Mouse (Mus musculus) hindbrain, postnatal 0 days (tissue): Measurements from ENCODE around the gene Fra10ac1. TPM values are rescaled to one million over a fixed set of nuclear protein-coding genes. Genes with fewer than 3 reads are reported as not detected.

Experiments used
- ATAC-seq: fragments of 200-750 bp; cut with Nextera tagmentation; 2 replicates; pipeline ENCODE4 v1.8.0; 2017; ENCODE audit warnings: mild to moderate bottlenecking, moderate TSS enrichment, moderate library complexity
- DNase-seq: peaks from one replicate; pipeline ENCODE4 v3.0.0-alpha.2; 2015; ENCODE audit warnings: low spot score
- H3K27ac ChIP-seq: fragments of 300-500 bp; sonication (generic); 2 replicates; pipeline ENCODE4 v1.5.1; 2014; ENCODE audit warnings: mild to moderate bottlenecking
- H3K27me3 ChIP-seq: fragments of 300-500 bp; sonication (generic); 2 replicates; pipeline ENCODE4 v1.6.1; 2014; ENCODE audit warnings: low read length, mixed read lengths; ENCODE audit not compliant: insufficient read depth
- H3K36me3 ChIP-seq: fragments of 300-500 bp; sonication (generic); 2 replicates; pipeline ENCODE4 v1.6.1; 2014; ENCODE audit warnings: low read length, mixed read lengths; ENCODE audit not compliant: insufficient read depth
- H3K4me1 ChIP-seq: fragments of 300-500 bp; sonication (generic); 2 replicates; pipeline ENCODE4 v1.6.1; 2014; ENCODE audit warnings: antibody characterized with exemption, low read length, mixed read lengths; ENCODE audit not compliant: insufficient read depth
- H3K4me2 ChIP-seq: fragments of 300-500 bp; sonication (generic); 2 replicates; pipeline ENCODE4 v1.6.1; 2014; ENCODE audit warnings: low read depth, mild to moderate bottlenecking, low read length, moderate library complexity, mixed read lengths
- H3K4me3 ChIP-seq: fragments of 300-500 bp; sonication (generic); 2 replicates; pipeline ENCODE4 v1.5.1; 2014; ENCODE audit warnings: low read length
- H3K9ac ChIP-seq: fragments of 300-500 bp; sonication (generic); replicated peaks from 2 replicates; pipeline ENCODE4 v1.6.1; 2014; ENCODE audit warnings: mild to moderate bottlenecking, low read length, moderate library complexity, mixed read lengths
- H3K9me3 ChIP-seq: fragments of 300-500 bp; sonication (generic); 2 replicates; pipeline ENCODE4 v1.6.1; 2016; ENCODE audit warnings: low read length, mixed read lengths
- CTCF ChIP-seq: IDR thresholded peaks from 2 replicates; pipeline ENCODE4 v1.5.1; 2016; ENCODE audit warnings: antibody characterized with exemption, control low read depth, low read depth
- WGBS: fragments of 180-500 bp; shearing (Covaris S2); extraction: QIAGEN DNeasy Blood & Tissue Kit; methylation state at CpG from one replicate; pipeline ENCODE4 v1.1.7; 2014; 5-methylcytosine and 5-hydroxymethylcytosine counted together
- polyA plus RNA-seq: library from polyadenylated mRNA; unstranded; fragments of >200 nt; fragmentation: Nextera tagmentation; extraction: Ambion mirVana; gene quantifications from 2 replicates; pipeline ENCODE4 v1.2.1, GENCODE M21; 2015
- total RNA-seq: library from RNA; depleted of rRNA; stranded (reverse); fragments of >200 nt; gene quantifications from 2 replicates; pipeline ENCODE4 v1.2.3, GENCODE M21; 2014

The Fra10ac1 gene
- total and polyA plus RNA-seq, 2 experiments from 2014 or later, result 3.4 to 30.9 TPM

DNA sequence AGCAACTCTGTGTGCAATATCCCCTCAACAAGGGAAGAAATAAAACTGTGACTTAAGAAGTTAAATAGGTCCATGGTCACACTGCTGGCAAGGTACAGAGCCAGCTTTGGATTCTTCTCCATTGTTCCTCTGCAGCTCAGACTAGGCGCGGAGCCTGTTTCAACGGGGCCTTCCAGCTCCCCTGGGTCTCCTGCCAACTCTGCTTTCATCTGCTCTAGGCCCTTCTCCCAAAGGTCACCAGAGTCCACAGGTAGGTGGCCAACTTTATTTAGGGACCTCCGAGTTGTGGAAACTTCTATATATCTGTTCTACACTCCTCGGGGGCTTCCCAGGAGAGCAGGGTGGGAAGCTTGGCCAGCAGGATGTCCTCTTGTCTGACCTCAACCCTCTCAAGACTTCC lies 37.4 kb upstream of the Fra10ac1 start:
- no peak overlapping the region for H3K4me2 ChIP-seq
- ATAC-seq (no peak), DNase-seq (no peak)
- H3K4me1 ChIP-seq, result peaks cover 5% of the 10 kb centered on the region; the same call in 1 of the 2 replicates
- H3K27me3 ChIP-seq, result no peaks in the 10 kb centered on the region
- 54% methylated on average over 5 of the region's 5 CpGs for WGBS
- no peak overlapping the region for H3K4me3 ChIP-seq
- no peaks in the 10 kb centered on the region for H3K36me3 ChIP-seq
- H3K9ac ChIP-seq, result no peak overlapping the region
- no peak overlapping the region for H3K27ac ChIP-seq
- H3K9me3 ChIP-seq, result no peaks in the 10 kb centered on the region
- TF ChIP-seq CTCF, result no peak

DNA sequence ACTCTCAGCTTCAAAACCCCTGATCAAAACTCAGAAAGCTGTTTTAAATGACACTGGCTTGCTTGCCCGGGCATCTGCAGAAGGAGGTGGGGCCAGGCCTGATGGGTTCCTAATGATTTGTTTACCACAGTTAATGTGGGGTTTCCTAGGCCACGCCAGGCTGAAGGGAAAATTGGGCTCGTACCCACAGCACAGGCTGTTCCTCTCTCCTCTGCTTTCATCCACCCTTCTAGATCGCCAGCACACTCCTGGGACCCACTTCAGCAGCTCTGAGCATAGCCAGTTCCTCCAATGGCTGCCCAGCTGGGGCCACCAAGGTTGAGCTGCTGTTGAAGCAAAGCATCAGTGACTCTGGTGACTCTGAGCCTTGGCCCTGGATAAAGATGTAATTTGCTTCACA lies 36.4 kb upstream of the Fra10ac1 start:
- no peaks in the 10 kb centered on the region for H3K36me3 ChIP-seq
- TF ChIP-seq CTCF, result no peak
- no peak overlapping the region for H3K9ac ChIP-seq
- no peaks in the 10 kb centered on the region for H3K27me3 ChIP-seq
- 0 out of 2 replicates have a peak, but pooled peaks have one; percentile 22 for ATAC-seq
- 45% methylated on average over 4 of the region's 4 CpGs for WGBS
- H3K4me2 ChIP-seq, result no peak overlapping the region
- H3K4me1 ChIP-seq, result peaks cover 5% of the 10 kb centered on the region; the same call in 1 of the 2 replicates
- no peaks in the 10 kb centered on the region for H3K9me3 ChIP-seq
- DNase-seq, result peak; percentile 20
- H3K27ac ChIP-seq, result no peak overlapping the region
- H3K4me3 ChIP-seq, result no peak overlapping the region

GRCm38 (mm10) chr19:38259436-38259835 lies 35.5 kb upstream of the Fra10ac1 start:
- H3K27me3 ChIP-seq, result no peaks in the 10 kb centered on the region
- no peak for DNase-seq
- no peak overlapping the region for H3K4me2 ChIP-seq
- no peak overlapping the region for H3K9ac ChIP-seq
- no peaks in the 10 kb centered on the region for H3K9me3 ChIP-seq
- no peak for TF ChIP-seq CTCF
- H3K4me1 ChIP-seq, result peaks cover 5% of the 10 kb centered on the region; the same call in 1 of the 2 replicates
- H3K27ac ChIP-seq, result peak overlapping the region; percentile 45; the same call in 1 of the 2 replicates
- WGBS, result 86% methylated on average over 3 of the region's 3 CpGs
- ATAC-seq, result no peak; the same call in 1 of the 2 replicates
- no peak overlapping the region for H3K4me3 ChIP-seq
- H3K36me3 ChIP-seq, result no peaks in the 10 kb centered on the region

DNA sequence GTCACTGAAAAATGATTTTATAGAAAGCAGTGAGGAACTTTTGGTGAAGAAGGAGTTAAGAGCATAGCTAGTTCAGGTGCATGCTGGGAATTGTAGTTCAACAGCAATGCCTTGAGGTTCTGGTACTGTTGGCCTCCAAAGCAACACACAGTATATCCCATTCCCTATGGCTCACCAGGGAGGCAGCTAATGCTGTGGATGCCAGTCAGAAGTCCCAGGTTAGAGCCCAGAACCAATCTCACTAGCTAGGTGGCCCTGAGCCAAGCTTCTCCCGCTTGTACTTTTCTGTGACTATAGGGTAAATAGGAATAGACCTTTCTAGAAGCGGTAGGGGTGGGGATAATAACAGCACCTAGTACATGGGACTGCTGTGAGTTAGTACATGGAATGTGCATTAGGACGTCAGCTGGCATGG lies 34.7 kb upstream of the Fra10ac1 start:
- no peak for TF ChIP-seq CTCF
- peak; percentile 59 for DNase-seq
- H3K9me3 ChIP-seq, result no peaks in the 10 kb centered on the region
- ATAC-seq, result peak; percentile 69
- peak overlapping the region; percentile 45; the same call in 1 of the 2 replicates for H3K27ac ChIP-seq
- H3K27me3 ChIP-seq, result no peaks in the 10 kb centered on the region
- no peaks in the 10 kb centered on the region for H3K36me3 ChIP-seq
- 63% methylated on average over 3 of the region's 3 CpGs for WGBS
- H3K4me2 ChIP-seq, result 0 out of 2 replicates have a peak overlapping the region, but pooled peaks have one; percentile 17
- H3K4me3 ChIP-seq, result no peak overlapping the region
- H3K4me1 ChIP-seq, result peaks cover 5% of the 10 kb centered on the region; the same call in 1 of the 2 replicates
- no peak overlapping the region for H3K9ac ChIP-seq

GRCm38 (mm10) chr19:38253796-38254195 lies 29.8 kb upstream of the Fra10ac1 start:
- WGBS, result 63% methylated on average over 6 of the region's 6 CpGs
- Histone ChIP-seq H3K4me2 (no peak overlapping the region), H3K27ac (no peak overlapping the region), H3K4me1 (no peaks in the 10 kb centered on the region), H3K9me3 (no peaks in the 10 kb centered on the region), H3K9ac (no peak overlapping the region), H3K36me3 (no peaks in the 10 kb centered on the region), H3K27me3 (no peaks in the 10 kb centered on the region), H3K4me3 (no peak overlapping the region)
- peak; percentile 62 for DNase-seq
- peak; percentile 69 for TF ChIP-seq CTCF
- ATAC-seq, result no peak; the same call in 1 of the 2 replicates

GRCm38 (mm10) chr19:38249627-38250026 lies 25.7 kb upstream of the Fra10ac1 start:
- no peaks in the 10 kb centered on the region for H3K36me3 ChIP-seq
- DNase-seq, result no peak
- H3K9me3 ChIP-seq, result no peaks in the 10 kb centered on the region
- H3K4me3 ChIP-seq, result no peak overlapping the region
- no peaks in the 10 kb centered on the region for H3K27me3 ChIP-seq
- WGBS, result 75% methylated on average over 8 of the region's 8 CpGs
- H3K4me1 ChIP-seq, result peaks cover 8% of the 10 kb centered on the region; the same call in 1 of the 2 replicates
- H3K27ac ChIP-seq, result no peak overlapping the region
- no peak overlapping the region for H3K9ac ChIP-seq
- ATAC-seq, result no peak
- H3K4me2 ChIP-seq, result no peak overlapping the region
- no peak for TF ChIP-seq CTCF

DNA sequence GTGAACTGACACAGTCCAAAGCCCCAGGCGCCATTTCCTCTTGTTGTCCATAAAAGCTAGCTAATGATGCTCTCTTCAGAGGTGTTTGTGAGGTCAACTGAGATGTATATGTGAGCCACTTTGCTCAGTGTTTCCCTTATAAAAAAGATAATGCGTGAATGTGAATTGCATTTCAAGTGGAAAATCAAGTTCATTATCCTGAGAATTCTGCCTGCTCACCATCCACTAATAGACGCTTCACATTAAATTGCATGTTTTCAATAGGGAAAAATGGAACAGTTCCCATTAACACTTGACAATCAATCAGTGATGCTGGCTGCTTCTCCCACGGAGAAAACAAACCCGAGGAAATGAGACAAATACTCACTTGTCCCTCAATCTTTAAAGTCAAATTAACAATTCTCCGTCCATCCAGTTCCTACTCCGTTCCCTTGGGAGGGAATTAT lies 22.2 kb upstream of the Fra10ac1 start:
- Histone ChIP-seq H3K4me2 (no peak overlapping the region), H3K27me3 (no peaks in the 10 kb centered on the region), H3K4me1 (peaks cover 8% of the 10 kb centered on the region; the same call in 1 of the 2 replicates), H3K9me3 (no peaks in the 10 kb centered on the region), H3K4me3 (no peak overlapping the region), H3K36me3 (no peaks in the 10 kb centered on the region), H3K9ac (no peak overlapping the region), H3K27ac (no peak overlapping the region; the same call in 1 of the 2 replicates)
- no peak for DNase-seq
- no peak for ATAC-seq
- no peak for TF ChIP-seq CTCF
- 38% methylated on average over 7 of the region's 7 CpGs for WGBS
